Mouse (Mus musculus) liver, postnatal 0 days (tissue): Measurements from ENCODE around the gene Atp5d.

ENCODE experiments used
- CTCF ChIP-seq: sonication (generic); IDR thresholded peaks from 2 replicates; pipeline ENCODE4 v1.5.1; 2016; ENCODE audit warnings: antibody characterized with exemption, low read depth
- EP300 ChIP-seq: IDR thresholded peaks from 2 replicates; pipeline ENCODE4 v1.6.1; 2016; ENCODE audit warnings: antibody characterized with exemption, low read depth, mild to moderate bottlenecking

- TF ChIP-seq CTCF (no peak), EP300 (no peak)
Measured at GRCm38 (mm10) chr10:80180823-80181222, 42.4 kb downstream of the Atp5d start.
